Mouse (Mus musculus) limb, embryonic 12.5 days (tissue): ENCODE measurements around the gene Ssbp2. TPM values are rescaled to one million over a fixed set of nuclear protein-coding genes. Genes with fewer than 3 reads are reported as not detected.

Experiments used
- ATAC-seq: fragments of 200-750 bp; cut with Nextera tagmentation; 2 replicates; pipeline ENCODE4 v1.8.0; 2017; ENCODE audit warnings: low read depth, moderate TSS enrichment; ENCODE audit not compliant: insufficient number of reproducible peaks, insufficient read depth, low FRiP score, low TSS enrichment
- H3K27ac ChIP-seq: fragments of 300-500 bp; sonication (generic); 2 replicates; pipeline ENCODE4 v1.5.1; 2016; ENCODE audit warnings: mild to moderate bottlenecking, moderate library complexity
- H3K27me3 ChIP-seq: fragments of 300-500 bp; sonication (generic); 2 replicates; pipeline ENCODE4 v1.6.1; 2016; ENCODE audit warnings: mild to moderate bottlenecking, moderate library complexity
- H3K36me3 ChIP-seq: fragments of 300-500 bp; sonication (generic); 2 replicates; pipeline ENCODE4 v1.6.1; 2016; ENCODE audit warnings: mild to moderate bottlenecking, moderate library complexity
- H3K4me1 ChIP-seq: fragments of 300-500 bp; sonication (generic); replicated peaks from 2 replicates; pipeline ENCODE4 v1.6.1; 2016
- H3K4me2 ChIP-seq: fragments of 300-500 bp; sonication (generic); 2 replicates; pipeline ENCODE4 v1.6.1; 2016; ENCODE audit warnings: mild to moderate bottlenecking, moderate library complexity
- H3K4me3 ChIP-seq: fragments of 300-500 bp; sonication (generic); replicated peaks from 2 replicates; pipeline ENCODE4 v1.5.1; 2016; ENCODE audit warnings: mild to moderate bottlenecking
- H3K9ac ChIP-seq: fragments of 300-500 bp; sonication (generic); replicated peaks from 2 replicates; pipeline ENCODE4 v1.6.1; 2016; ENCODE audit warnings: mild to moderate bottlenecking, moderate library complexity
- H3K9me3 ChIP-seq: fragments of 300-500 bp; sonication (generic); 2 replicates; pipeline ENCODE4 v1.6.1; 2016; ENCODE audit warnings: mild to moderate bottlenecking, moderate library complexity
- WGBS: fragments of 180-500 bp; shearing (Covaris S2); methylation state at CpG from one replicate; pipeline ENCODE4 v1.1.7; 2016; 5-methylcytosine and 5-hydroxymethylcytosine counted together
- polyA plus RNA-seq: library from polyadenylated mRNA; unstranded; fragments of >200 nt; fragmentation: Nextera tagmentation; extraction: Ambion mirVana; gene quantifications from 2 replicates; pipeline ENCODE4 v1.2.1, GENCODE M21; 2016

The Ssbp2 gene
- polyA plus RNA-seq, 1 experiment from 2014 or later: 235 TPM

DNA sequence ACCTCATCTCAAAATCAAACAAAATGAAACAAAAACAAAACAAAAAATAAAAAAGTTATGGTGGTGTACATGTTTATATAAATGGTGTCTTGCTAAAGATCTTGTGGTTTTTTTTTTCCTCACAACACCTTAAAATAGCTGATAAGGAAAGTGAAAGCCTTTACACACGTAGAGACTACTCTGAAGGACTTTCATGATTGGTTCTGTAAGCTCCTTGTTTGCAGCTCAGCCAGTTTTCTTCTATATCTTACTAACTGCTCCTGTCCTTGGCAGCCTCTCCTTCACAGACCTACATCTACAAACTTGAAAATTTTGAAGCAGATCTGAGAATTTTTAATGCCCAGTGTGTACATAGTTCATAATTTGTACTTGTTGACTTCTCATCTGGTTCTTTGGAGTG, 24.2 kb downstream of the Ssbp2 start:
- no peak overlapping the region for H3K4me2 ChIP-seq
- H3K9me3 ChIP-seq: no peaks in the 10 kb centered on the region
- 88% methylated on average over 1 of the region's 1 CpGs for WGBS
- H3K27ac ChIP-seq: no peak overlapping the region
- H3K27me3 ChIP-seq: no peaks in the 10 kb centered on the region
- no peak for ATAC-seq
- peaks cover 3% of the 10 kb centered on the region; the same call in 1 of the 2 replicates for H3K36me3 ChIP-seq
- no peak overlapping the region for H3K4me3 ChIP-seq
- H3K4me1 ChIP-seq: no peaks in the 10 kb centered on the region; the same call in 1 of the 2 replicates
- no peak overlapping the region for H3K9ac ChIP-seq

DNA sequence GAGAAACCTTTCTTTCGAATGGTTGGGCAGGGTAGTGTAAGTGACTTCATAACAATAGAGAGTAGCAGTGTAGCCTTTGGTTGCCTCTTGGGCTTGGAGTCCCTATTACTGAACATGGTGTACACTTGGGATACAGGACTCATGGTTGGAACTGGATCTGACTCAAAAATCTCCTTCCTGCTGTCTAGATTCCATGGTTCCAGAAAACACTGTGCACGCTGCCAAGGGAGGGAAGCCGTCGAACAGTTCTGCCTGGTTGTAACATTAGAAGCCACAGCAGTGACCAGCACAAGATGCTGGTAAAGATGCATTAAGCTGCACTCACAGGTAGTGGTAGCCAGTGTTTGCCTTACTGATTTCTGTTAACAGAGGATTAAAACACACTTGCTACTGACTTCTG, 32.0 kb downstream of the Ssbp2 start:
- ATAC-seq: no peak
- no peak overlapping the region for H3K4me2 ChIP-seq
- H3K27ac ChIP-seq: no peak overlapping the region
- H3K4me3 ChIP-seq: no peak overlapping the region
- 74% methylated on average over 4 of the region's 4 CpGs for WGBS
- peaks cover 8% of the 10 kb centered on the region; the same call in 1 of the 2 replicates for H3K36me3 ChIP-seq
- H3K27me3 ChIP-seq: no peaks in the 10 kb centered on the region
- 0 out of 2 replicates have a peak, but pooled peaks cover 4% of the 10 kb centered on the region for H3K9me3 ChIP-seq
- no peak overlapping the region for H3K9ac ChIP-seq
- H3K4me1 ChIP-seq: no peaks in the 10 kb centered on the region; the same call in 1 of the 2 replicates

DNA sequence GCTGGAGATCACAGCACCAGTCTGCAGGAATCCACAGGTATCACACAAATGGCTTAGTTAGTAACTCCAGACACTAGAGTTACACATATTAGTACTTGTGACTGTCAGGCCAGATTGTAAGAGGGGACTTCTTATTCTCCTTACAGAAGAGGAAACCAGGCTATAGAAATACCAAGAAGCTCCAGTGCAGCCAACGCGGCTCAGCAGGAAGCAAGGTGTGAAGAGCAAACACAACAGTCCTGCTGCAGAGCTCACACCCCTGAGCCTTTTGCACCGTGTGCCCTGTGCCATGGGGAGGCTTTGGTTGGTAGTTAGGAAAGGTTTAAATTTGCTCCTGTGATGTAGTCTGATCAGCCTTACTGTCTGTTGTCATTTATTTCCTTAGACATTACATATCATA, 37.0 kb downstream of the Ssbp2 start:
- Histone ChIP-seq H3K4me3 (no peak overlapping the region), H3K36me3 (peaks cover 22% of the 10 kb centered on the region; the same call in 1 of the 2 replicates), H3K27ac (no peak overlapping the region), H3K9ac (no peak overlapping the region), H3K27me3 (no peaks in the 10 kb centered on the region), H3K9me3 (0 out of 2 replicates have a peak, but pooled peaks cover 11% of the 10 kb centered on the region), H3K4me2 (no peak overlapping the region), H3K4me1 (peaks cover 11% of the 10 kb centered on the region; the same call in 1 of the 2 replicates)
- WGBS: 47% methylated on average over 3 of the region's 3 CpGs
- no peak for ATAC-seq

DNA sequence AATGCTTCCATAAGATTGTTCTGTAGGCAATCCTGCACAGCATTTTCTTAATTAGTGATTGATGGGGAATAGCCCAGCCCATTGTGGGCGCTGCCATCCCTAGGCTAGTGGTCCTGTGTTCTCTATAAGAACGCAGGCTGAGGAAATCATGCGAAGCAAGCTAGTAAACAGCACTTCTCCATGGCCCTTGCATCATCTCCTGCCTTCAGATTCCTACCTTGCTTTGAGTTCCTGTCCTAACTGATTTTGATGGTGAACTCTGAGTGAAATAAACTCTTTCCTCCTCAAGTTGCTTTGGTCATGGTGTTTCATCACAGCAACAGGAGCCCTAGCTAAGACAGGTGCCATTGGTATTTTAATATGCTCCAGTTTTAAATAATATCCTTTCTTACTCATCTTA, 41.7 kb downstream of the Ssbp2 start:
- Histone ChIP-seq H3K4me1 (peaks cover 14% of the 10 kb centered on the region; the same call in 1 of the 2 replicates), H3K9me3 (0 out of 2 replicates have a peak, but pooled peaks cover 7% of the 10 kb centered on the region), H3K4me2 (no peak overlapping the region), H3K4me3 (no peak overlapping the region), H3K27ac (no peak overlapping the region), H3K36me3 (peaks cover 13% of the 10 kb centered on the region; the same call in 1 of the 2 replicates), H3K9ac (no peak overlapping the region), H3K27me3 (no peaks in the 10 kb centered on the region)
- WGBS: 98% methylated on average over 3 of the region's 3 CpGs
- no peak for ATAC-seq

DNA sequence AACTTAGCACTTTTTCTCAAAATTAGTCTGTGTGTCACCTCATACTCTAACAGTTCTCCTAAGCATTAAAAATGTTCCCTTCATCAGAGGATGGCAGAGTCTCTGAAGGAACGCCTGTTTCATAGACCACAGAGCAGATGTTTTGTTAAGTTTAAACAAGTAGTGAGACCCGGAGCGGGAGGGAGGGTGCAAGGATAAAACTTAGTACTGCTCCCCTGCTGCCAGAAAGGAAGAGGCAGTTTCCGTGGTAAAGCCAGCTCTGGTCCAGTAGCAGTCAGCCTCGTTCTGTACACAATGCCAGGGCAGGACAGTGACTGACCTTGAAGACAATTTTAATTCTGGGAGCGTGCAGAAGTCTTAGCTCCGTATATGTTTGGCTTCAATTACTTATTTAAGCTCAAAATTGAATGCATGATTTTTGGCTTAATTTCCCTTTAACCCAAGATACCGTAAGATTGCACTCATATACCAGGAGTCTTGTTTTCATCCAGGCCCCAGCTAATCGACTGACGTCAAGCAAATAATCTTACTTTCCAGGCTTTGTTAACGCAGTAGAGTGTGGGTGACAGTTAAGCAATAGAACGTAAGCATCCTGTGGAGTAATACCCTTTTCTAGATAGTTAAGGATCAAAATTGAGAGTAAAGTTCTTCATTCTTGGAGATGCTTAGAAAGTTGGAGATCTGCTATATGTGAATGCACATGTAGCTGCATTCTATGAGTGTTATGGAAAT, 42.7 kb downstream of the Ssbp2 start:
- no peak for ATAC-seq
- H3K27me3 ChIP-seq: no peaks in the 10 kb centered on the region
- no peak overlapping the region for H3K4me2 ChIP-seq
- no peak overlapping the region for H3K9ac ChIP-seq
- peaks cover 13% of the 10 kb centered on the region; the same call in 1 of the 2 replicates for H3K36me3 ChIP-seq
- no peak overlapping the region for H3K27ac ChIP-seq
- peaks cover 14% of the 10 kb centered on the region; the same call in 1 of the 2 replicates for H3K4me1 ChIP-seq
- 69% methylated on average over 12 of the region's 12 CpGs for WGBS
- H3K4me3 ChIP-seq: no peak overlapping the region
- H3K9me3 ChIP-seq: 0 out of 2 replicates have a peak, but pooled peaks cover 7% of the 10 kb centered on the region

DNA sequence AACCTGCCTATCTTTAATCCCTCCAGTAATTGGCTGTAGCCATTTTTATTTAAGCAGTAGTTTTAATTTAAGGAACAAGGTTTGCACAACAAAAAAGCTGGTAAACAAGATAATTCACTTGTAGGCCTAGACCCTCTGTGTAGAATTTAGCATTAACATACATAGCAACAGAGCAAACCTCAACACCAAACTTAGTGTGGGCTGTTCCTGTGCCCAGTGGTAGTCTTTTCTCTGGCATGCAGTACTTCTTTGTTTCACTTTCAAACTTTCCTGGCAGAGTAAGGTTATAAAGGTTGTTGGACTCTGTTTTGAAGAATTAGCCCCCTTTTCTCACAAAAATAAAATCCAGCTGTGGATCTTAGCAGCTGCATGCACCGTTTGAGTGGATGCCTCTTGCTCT, 48.9 kb downstream of the Ssbp2 start:
- no peaks in the 10 kb centered on the region for H3K9me3 ChIP-seq
- H3K27me3 ChIP-seq: no peaks in the 10 kb centered on the region
- no peak overlapping the region for H3K4me2 ChIP-seq
- no peak for ATAC-seq
- no peak overlapping the region for H3K27ac ChIP-seq
- peaks cover 8% of the 10 kb centered on the region for H3K4me1 ChIP-seq
- H3K36me3 ChIP-seq: no peaks in the 10 kb centered on the region
- H3K9ac ChIP-seq: no peak overlapping the region
- WGBS: 44% methylated on average over 1 of the region's 1 CpGs
- no peak overlapping the region for H3K4me3 ChIP-seq

DNA sequence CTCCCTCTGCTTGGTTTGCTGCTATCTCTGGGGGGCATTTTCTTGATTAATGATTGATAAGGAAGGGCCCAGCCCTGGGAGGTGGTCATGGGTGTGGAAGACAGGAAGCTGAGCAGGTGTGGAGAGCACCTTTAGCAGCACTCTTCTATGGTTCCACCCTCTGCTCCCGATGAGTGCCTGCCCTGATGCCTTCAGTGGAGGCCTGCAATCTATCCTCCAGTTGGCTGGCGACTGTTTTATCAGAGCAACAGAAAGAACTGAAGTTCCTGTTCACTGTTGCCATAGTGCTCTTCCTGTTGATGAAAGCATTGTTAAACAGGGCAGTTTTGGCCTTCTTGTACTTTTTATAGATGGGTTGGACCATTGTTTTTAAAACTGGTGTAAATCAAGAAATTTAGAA, 49.4 kb downstream of the Ssbp2 start:
- H3K27ac ChIP-seq: no peak overlapping the region
- no peaks in the 10 kb centered on the region for H3K36me3 ChIP-seq
- WGBS: 61% methylated on average over 2 of the region's 2 CpGs
- peaks cover 12% of the 10 kb centered on the region for H3K4me1 ChIP-seq
- no peak overlapping the region for H3K4me2 ChIP-seq
- no peaks in the 10 kb centered on the region for H3K27me3 ChIP-seq
- no peaks in the 10 kb centered on the region for H3K9me3 ChIP-seq
- ATAC-seq: no peak
- H3K4me3 ChIP-seq: no peak overlapping the region
- no peak overlapping the region for H3K9ac ChIP-seq

DNA sequence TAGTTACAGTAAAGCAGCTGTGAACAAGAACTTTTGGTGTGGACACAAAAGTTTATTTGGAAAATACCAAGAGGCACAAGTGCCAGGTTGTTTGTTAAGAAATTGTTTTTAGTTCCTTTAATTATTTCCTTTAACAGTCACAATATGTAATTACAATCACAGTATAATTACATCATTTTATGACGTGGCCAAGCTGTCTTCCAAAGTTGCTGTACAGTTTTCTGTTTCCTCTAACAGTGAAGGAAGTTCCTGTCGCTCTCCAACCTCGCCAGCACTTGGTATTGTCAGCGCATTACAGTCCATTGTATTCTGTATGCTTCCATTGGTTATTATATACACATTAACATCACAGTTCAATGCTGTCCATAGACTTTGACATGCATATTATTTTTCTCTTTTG, 54.9 kb downstream of the Ssbp2 start:
- no peak overlapping the region for H3K9ac ChIP-seq

DNA sequence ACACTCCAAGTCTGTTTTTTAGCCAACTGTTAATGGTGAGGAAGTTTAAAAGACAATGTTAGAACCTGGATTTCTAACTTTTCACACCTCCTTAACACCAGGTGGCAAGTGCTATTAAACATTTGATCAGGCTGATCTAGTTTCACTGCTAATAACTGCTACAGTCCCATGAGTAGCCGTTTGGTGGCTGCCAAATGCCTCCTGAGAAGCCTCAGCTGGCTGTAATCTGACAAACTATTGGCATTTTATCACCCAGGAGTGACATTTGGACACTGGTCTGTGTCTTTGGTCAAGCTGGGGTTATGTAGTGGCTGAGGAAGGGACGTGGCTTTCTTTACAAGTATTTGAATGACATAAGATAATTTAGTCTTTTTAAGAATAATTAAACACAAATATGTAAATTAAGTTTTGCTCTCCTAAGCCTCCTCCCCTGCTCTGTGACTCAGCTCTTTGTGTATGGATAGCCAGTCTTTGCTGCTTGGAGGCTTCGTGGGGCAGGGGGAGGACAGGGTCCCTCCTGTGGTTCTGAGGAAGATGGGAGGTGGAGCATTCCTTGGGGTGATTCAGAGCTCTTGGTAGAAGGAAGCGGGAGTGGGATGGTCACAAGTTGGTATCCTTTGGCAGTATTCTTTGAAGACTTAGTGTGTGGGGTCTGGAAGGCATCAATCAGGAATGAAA, 60.1 kb downstream of the Ssbp2 start:
- WGBS: 25% methylated on average over 4 of the region's 4 CpGs
- H3K9me3 ChIP-seq: no peaks in the 10 kb centered on the region
- H3K27me3 ChIP-seq: no peaks in the 10 kb centered on the region
- no peak overlapping the region for H3K4me2 ChIP-seq
- no peak overlapping the region for H3K4me3 ChIP-seq
- H3K9ac ChIP-seq: no peak overlapping the region
- H3K36me3 ChIP-seq: peaks cover 3% of the 10 kb centered on the region; the same call in 1 of the 2 replicates
- peaks cover 26% of the 10 kb centered on the region for H3K4me1 ChIP-seq
- no peak for ATAC-seq
- no peak overlapping the region for H3K27ac ChIP-seq

More for the DNA sequence above, 54.9 kb downstream of the Ssbp2 start:
- no peaks in the 10 kb centered on the region for H3K27me3 ChIP-seq
- no peak for ATAC-seq
- peaks cover 24% of the 10 kb centered on the region for H3K4me1 ChIP-seq
- H3K9me3 ChIP-seq: no peaks in the 10 kb centered on the region
- no peaks in the 10 kb centered on the region for H3K36me3 ChIP-seq
- H3K27ac ChIP-seq: no peak overlapping the region
- WGBS: 89% methylated on average over 4 of the region's 4 CpGs
- H3K4me2 ChIP-seq: no peak overlapping the region
- H3K4me3 ChIP-seq: no peak overlapping the region

DNA sequence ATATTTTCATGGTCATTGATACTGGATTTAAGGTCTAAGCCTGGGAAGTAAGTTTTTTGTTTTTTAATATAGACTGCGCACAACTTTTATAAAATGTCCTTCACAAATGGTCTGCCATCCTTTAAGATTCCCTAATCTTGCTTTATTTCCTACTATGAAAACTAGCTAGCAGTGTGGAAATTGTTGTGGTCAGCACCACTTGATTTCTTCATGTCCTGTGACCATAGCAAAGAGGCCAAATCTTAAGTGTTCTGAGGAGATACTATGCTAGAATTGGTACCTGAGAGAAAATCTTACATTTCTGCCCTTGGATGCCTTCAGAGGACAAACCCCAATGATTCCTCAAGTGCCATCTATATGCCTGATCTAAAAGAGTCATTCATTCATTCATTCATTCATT, 60.9 kb downstream of the Ssbp2 start:
- Histone ChIP-seq H3K4me2 (no peak overlapping the region), H3K9ac (no peak overlapping the region), H3K27ac (no peak overlapping the region), H3K27me3 (no peaks in the 10 kb centered on the region), H3K9me3 (no peaks in the 10 kb centered on the region), H3K4me1 (peaks cover 26% of the 10 kb centered on the region), H3K4me3 (no peak overlapping the region), H3K36me3 (peaks cover 3% of the 10 kb centered on the region; the same call in 1 of the 2 replicates)
- ATAC-seq: no peak
- WGBS: 93% methylated on average over 1 of the region's 1 CpGs

DNA sequence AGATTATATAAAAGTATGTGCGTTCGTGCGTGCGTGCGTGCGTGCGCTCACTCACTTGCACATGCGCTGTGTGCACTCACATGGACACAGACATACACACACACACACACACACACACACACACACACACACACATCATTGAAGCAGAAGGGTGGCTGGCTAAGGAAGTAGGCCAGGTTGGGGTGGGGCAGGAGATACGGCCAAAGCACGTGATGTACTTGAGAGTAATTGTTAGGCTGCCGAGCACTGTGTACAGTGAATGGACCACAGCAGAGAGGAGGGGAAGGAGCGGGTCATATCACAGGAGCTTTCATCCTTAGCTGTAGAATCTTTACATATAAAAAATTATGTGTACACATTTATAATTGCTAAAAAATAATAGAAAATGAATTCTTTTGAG, 66.0 kb downstream of the Ssbp2 start:
- Histone ChIP-seq H3K9me3 (no peaks in the 10 kb centered on the region), H3K27ac (no peak overlapping the region), H3K27me3 (no peaks in the 10 kb centered on the region), H3K36me3 (peaks cover 14% of the 10 kb centered on the region), H3K4me3 (no peak overlapping the region), H3K4me2 (no peak overlapping the region), H3K4me1 (peaks cover 10% of the 10 kb centered on the region; the same call in 1 of the 2 replicates), H3K9ac (no peak overlapping the region)
- WGBS: 94% methylated on average over 12 of the region's 12 CpGs
- no peak for ATAC-seq
